8 mouse cellular contexts compared by ENCODE assay signal in genomic region chr8:22398142-22398951, GRCm38 (mm10). TPM values are rescaled to one million over a fixed set of nuclear protein-coding genes. Genes with fewer than 3 reads are reported as not detected.
DNase-seq lines count a peak whose midpoint lies in the region; ATAC-seq and TF ChIP-seq lines count a peak whose summit lies in the region.

Gene Slc25a15 (minus strand): TSS chr8:22398597.

- H3K9ac ChIP-seq in kidney, embryonic 15.5 days, result peak within 1 kb of the TSS; percentile 85
- peak within 1 kb of the TSS; percentile 84 for H3K9ac ChIP-seq in liver, embryonic 11.5 days (ENCODE audit: low read depth, low read length)
- peak within 1 kb of the TSS; percentile 71 for H3K9ac ChIP-seq in stomach, embryonic 14.5 days (replicated peaks; ENCODE audit: low read depth, low read length)

- 3% methylated on average over 73 of the region's 77 CpGs for WGBS in heart, embryonic 10.5 days
- WGBS in kidney, embryonic 15.5 days, result under 1% methylated on average over 72 of the region's 77 CpGs
- under 1% methylated on average over 74 of the region's 77 CpGs for WGBS in liver, embryonic 11.5 days
- WGBS in stomach, embryonic 14.5 days, result under 1% methylated on average over 73 of the region's 77 CpGs

- no peaks in the 10 kb centered on the region for H3K27me3 ChIP-seq in heart, embryonic 10.5 days (ENCODE audit: insufficient read depth, poor library complexity, severe bottlenecking)
- H3K27me3 ChIP-seq in kidney, embryonic 15.5 days, result no peaks in the 10 kb centered on the region
- H3K27me3 ChIP-seq in liver, embryonic 11.5 days (replicated peaks; ENCODE audit: control insufficient read depth, insufficient read depth, low read length), result no peaks in the 10 kb centered on the region
- H3K27me3 ChIP-seq in stomach, embryonic 14.5 days (ENCODE audit: control insufficient read depth, insufficient read depth, low read length), result no peaks in the 10 kb centered on the region

- H3K27ac ChIP-seq in bone marrow macrophage, adult 2 months (ENCODE audit: insufficient read depth, low read depth, low read length), result no peak within 1 kb of the TSS; the same call in 1 of the 2 replicates
- H3K27ac ChIP-seq in embryonic fibroblast, embryonic 13.5 days (ENCODE audit: insufficient read depth, low read length), result peak within 1 kb of the TSS; percentile 66
- peak within 1 kb of the TSS; percentile 93 for H3K27ac ChIP-seq in heart, embryonic 10.5 days
- H3K27ac ChIP-seq in kidney, embryonic 15.5 days, result peak within 1 kb of the TSS; percentile 88
- H3K27ac ChIP-seq in liver, embryonic 11.5 days (ENCODE audit: low read depth, low read length), result peak within 1 kb of the TSS; percentile 61
- H3K27ac ChIP-seq in stomach, embryonic 14.5 days (ENCODE audit: low read length), result peak within 1 kb of the TSS; percentile 70

- peak within 1 kb of the TSS; percentile 86 for H3K4me2 ChIP-seq in kidney, embryonic 15.5 days
- H3K4me2 ChIP-seq in liver, embryonic 11.5 days, result peak within 1 kb of the TSS; percentile 87
- H3K4me2 ChIP-seq in stomach, embryonic 14.5 days (replicated peaks; ENCODE audit: low read depth, low read length), result peak within 1 kb of the TSS; percentile 78

- DNase-seq in B cell, adult 2 months, result peak; percentile 89 to 92
- DNase-seq in heart, embryonic 10.5 days (ENCODE audit: low spot score), result peak; percentile 95
- peak; percentile 92 for DNase-seq in liver, embryonic 11.5 days (ENCODE audit: low spot score)
- peak; percentile 93 for DNase-seq in naive thymus-derived CD4-positive, alpha-beta T cell, adult 2 months (ENCODE audit: low read depth)

- TF ChIP-seq CTCF in bone marrow macrophage, adult 2 months (IDR thresholded peaks at IDR 0.05; ENCODE audit: low read depth, low read length), result no peak
- no peak for TF ChIP-seq CTCF in embryonic fibroblast, embryonic 13.5 days (IDR thresholded peaks at IDR 0.05; ENCODE audit: borderline replicate concordance, insufficient read depth, low read length)

- H3K36me3 ChIP-seq in heart, embryonic 10.5 days, result peaks cover 10% of the 10 kb centered on the region; the same call in 1 of the 2 replicates
- peaks cover 3% of the 10 kb centered on the region for H3K36me3 ChIP-seq in kidney, embryonic 15.5 days
- peaks cover 2% of the 10 kb centered on the region; the same call in 1 of the 2 replicates for H3K36me3 ChIP-seq in liver, embryonic 11.5 days (ENCODE audit: control insufficient read depth, insufficient read depth, low read length)
- H3K36me3 ChIP-seq in stomach, embryonic 14.5 days (ENCODE audit: control insufficient read depth, insufficient read depth, low read length), result no peaks in the 10 kb centered on the region

- TF ChIP-seq POLR2A in bone marrow macrophage, adult 2 months (IDR thresholded peaks at IDR 0.05; ENCODE audit: borderline replicate concordance, low read depth, low read length), result peak; percentile 97
- TF ChIP-seq POLR2A in embryonic fibroblast, embryonic 13.5 days (IDR thresholded peaks at IDR 0.05; ENCODE audit: low read depth, low read length), result peak; percentile 99

- peak; percentile 93 for ATAC-seq in kidney, embryonic 15.5 days (replicated peaks; ENCODE audit: low FRiP score)
- peak; percentile 91 for ATAC-seq in liver, embryonic 11.5 days (replicated peaks; ENCODE audit: low FRiP score)
- peak; percentile 92 for ATAC-seq in stomach, embryonic 14.5 days (ENCODE audit: insufficient number of reproducible peaks, insufficient read depth, low FRiP score, low read depth)

- peak within 1 kb of the TSS; percentile 99 for H3K4me3 ChIP-seq in bone marrow macrophage, adult 2 months (ENCODE audit: insufficient read depth, low read length)
- H3K4me3 ChIP-seq in embryonic fibroblast, embryonic 13.5 days (ENCODE audit: insufficient read depth, low read length), result peak within 1 kb of the TSS; percentile 81
- peak within 1 kb of the TSS; percentile 83 for H3K4me3 ChIP-seq in heart, embryonic 10.5 days
- H3K4me3 ChIP-seq in kidney, embryonic 15.5 days (replicated peaks), result peak within 1 kb of the TSS; percentile 89
- H3K4me3 ChIP-seq in liver, embryonic 11.5 days (ENCODE audit: low read depth, low read length), result peak within 1 kb of the TSS; percentile 86
- H3K4me3 ChIP-seq in stomach, embryonic 14.5 days (ENCODE audit: low read depth, low read length), result peak within 1 kb of the TSS; percentile 68

- no peaks in the 10 kb centered on the region for H3K9me3 ChIP-seq in heart, embryonic 10.5 days
- no peaks in the 10 kb centered on the region for H3K9me3 ChIP-seq in kidney, embryonic 15.5 days (replicated peaks)
- no peaks in the 10 kb centered on the region for H3K9me3 ChIP-seq in liver, embryonic 11.5 days (ENCODE audit: control insufficient read depth, low read length)
- H3K9me3 ChIP-seq in stomach, embryonic 14.5 days (ENCODE audit: control insufficient read depth, low read depth, low read length), result no peaks in the 10 kb centered on the region

- H3K4me1 ChIP-seq in bone marrow macrophage, adult 2 months (ENCODE audit: control insufficient read depth, insufficient read depth, low read length), result peaks cover 4% of the 10 kb centered on the region
- H3K4me1 ChIP-seq in embryonic fibroblast, embryonic 13.5 days (ENCODE audit: control insufficient read depth, insufficient read depth, low read length), result peaks cover 2% of the 10 kb centered on the region; the same call in 1 of the 2 replicates
- peaks cover 3% of the 10 kb centered on the region for H3K4me1 ChIP-seq in heart, embryonic 10.5 days
- peaks cover 14% of the 10 kb centered on the region for H3K4me1 ChIP-seq in kidney, embryonic 15.5 days
- peaks cover 12% of the 10 kb centered on the region; the same call in 1 of the 2 replicates for H3K4me1 ChIP-seq in liver, embryonic 11.5 days (replicated peaks; ENCODE audit: control insufficient read depth, insufficient read depth, low read length)
- H3K4me1 ChIP-seq in stomach, embryonic 14.5 days (ENCODE audit: control insufficient read depth, insufficient read depth, low read length), result no peaks in the 10 kb centered on the region

RNA-seq across cellular contexts. Expression of gene Slc25a15, which starts in this region (rescaled TPM):
- 4.5 and 5.0 TPM in 2 replicates for polyA plus RNA-seq in bone marrow macrophage, adult 2 months (2012; ENCODE audit: insufficient read depth, insufficient read length, missing spikeins)
- polyA plus RNA-seq in embryonic fibroblast, embryonic 13.5 days (2011; ENCODE audit: insufficient read length, low read depth, missing spikeins), result 7.5 and 10.2 TPM in 2 replicates
- polyA plus RNA-seq in heart, embryonic 10.5 days (2016; fragmentation: Nextera tagmentation; extraction: Ambion mirVana), result 16.3 and 22.8 TPM in 2 replicates
- polyA plus RNA-seq in kidney, embryonic 15.5 days (2015; fragmentation: Nextera tagmentation; extraction: Ambion mirVana), result 24.1 and 25.1 TPM in 2 replicates
- 36.0 TPM in 2 replicates for polyA plus RNA-seq in liver, embryonic 11.5 days (2014; fragmentation: Nextera tagmentation; extraction: Ambion mirVana)
- polyA plus RNA-seq in stomach, embryonic 14.5 days (2014; fragmentation: Nextera tagmentation; extraction: Ambion mirVana), result 19.0 and 20.0 TPM in 2 replicates
